Mouse (Mus musculus) liver, embryonic 12.5 days (tissue): ENCODE results near the gene Mpzl3. TPM values are rescaled to one million over a fixed set of nuclear protein-coding genes. Genes with fewer than 3 reads are reported as not detected.

ENCODE experiments used
- ATAC-seq: fragments of 200-750 bp; cut with Nextera tagmentation; 2 replicates; pipeline ENCODE4 v1.8.0; 2017; ENCODE audit warnings: moderate number of reproducible peaks, mild to moderate bottlenecking, moderate library complexity
- H3K27ac ChIP-seq: fragments of 300-500 bp; sonication (generic); 2 replicates; pipeline ENCODE4 v1.5.1; 2016; ENCODE audit warnings: mild to moderate bottlenecking
- H3K27me3 ChIP-seq: fragments of 300-500 bp; sonication (generic); replicated peaks from 2 replicates; pipeline ENCODE4 v1.6.1; 2016; ENCODE audit warnings: mild to moderate bottlenecking, moderate library complexity
- H3K36me3 ChIP-seq: fragments of 300-500 bp; sonication (generic); 2 replicates; pipeline ENCODE4 v1.6.1; 2016; ENCODE audit warnings: mild to moderate bottlenecking, moderate library complexity
- H3K4me1 ChIP-seq: fragments of 300-500 bp; sonication (generic); 2 replicates; pipeline ENCODE4 v1.6.1; 2016
- H3K4me2 ChIP-seq: fragments of 300-500 bp; sonication (generic); 2 replicates; pipeline ENCODE4 v1.6.1; 2016; ENCODE audit warnings: mild to moderate bottlenecking, moderate library complexity
- H3K4me3 ChIP-seq: fragments of 300-500 bp; sonication (generic); 2 replicates; pipeline ENCODE4 v1.5.1; 2016; ENCODE audit warnings: mild to moderate bottlenecking, moderate library complexity
- H3K9ac ChIP-seq: fragments of 300-500 bp; sonication (generic); 2 replicates; pipeline ENCODE4 v1.6.1; 2016; ENCODE audit warnings: mild to moderate bottlenecking, moderate library complexity
- H3K9me3 ChIP-seq: fragments of 300-500 bp; sonication (generic); replicated peaks from 2 replicates; pipeline ENCODE4 v1.6.1; 2016; ENCODE audit warnings: mild to moderate bottlenecking, moderate library complexity
- WGBS: fragments of 180-500 bp; shearing (Covaris S2); methylation state at CpG from one replicate; pipeline ENCODE4 v1.1.7; 2016; ENCODE audit not compliant: insufficient replicate concordance; 5-methylcytosine and 5-hydroxymethylcytosine counted together
- polyA plus RNA-seq: library from polyadenylated mRNA; unstranded; fragments of >200 nt; fragmentation: Nextera tagmentation; extraction: Ambion mirVana; gene quantifications from 2 replicates; pipeline ENCODE4 v1.2.1, GENCODE M21; 2016

Mpzl3 gene
- polyA plus RNA-seq, 1 experiment from 2014 or later = 1.1 TPM

DNA sequence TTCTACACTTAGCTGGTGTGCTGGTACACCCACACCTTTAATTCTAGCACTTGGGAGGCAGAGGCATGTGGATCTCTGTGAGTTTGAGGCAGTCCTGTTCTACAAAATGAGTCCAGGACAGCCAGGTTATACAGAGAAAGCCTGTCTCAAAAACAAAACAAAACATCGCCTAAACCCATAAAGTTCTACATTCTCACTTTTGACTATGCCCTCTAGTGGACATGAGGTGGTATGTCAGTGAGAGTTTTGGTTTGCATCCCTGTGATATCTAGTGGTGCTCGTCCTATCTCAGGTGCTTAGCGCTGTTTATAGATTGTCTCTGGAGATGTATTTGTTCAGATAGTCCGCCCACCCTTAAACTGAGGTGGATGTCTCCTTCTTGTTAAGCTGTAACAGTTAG lies 6.5 kb upstream of the Mpzl3 start:
- no peaks in the 10 kb centered on the region for H3K36me3 ChIP-seq
- H3K9me3 ChIP-seq = no peaks in the 10 kb centered on the region
- H3K4me1 ChIP-seq = no peaks in the 10 kb centered on the region
- ATAC-seq = no peak
- peaks cover 26% of the 10 kb centered on the region for H3K27me3 ChIP-seq
- 25% methylated on average over 4 of the region's 4 CpGs for WGBS
- H3K4me3 ChIP-seq = no peak overlapping the region
- H3K9ac ChIP-seq = no peak overlapping the region
- H3K4me2 ChIP-seq = no peak overlapping the region
- H3K27ac ChIP-seq = no peak overlapping the region

DNA sequence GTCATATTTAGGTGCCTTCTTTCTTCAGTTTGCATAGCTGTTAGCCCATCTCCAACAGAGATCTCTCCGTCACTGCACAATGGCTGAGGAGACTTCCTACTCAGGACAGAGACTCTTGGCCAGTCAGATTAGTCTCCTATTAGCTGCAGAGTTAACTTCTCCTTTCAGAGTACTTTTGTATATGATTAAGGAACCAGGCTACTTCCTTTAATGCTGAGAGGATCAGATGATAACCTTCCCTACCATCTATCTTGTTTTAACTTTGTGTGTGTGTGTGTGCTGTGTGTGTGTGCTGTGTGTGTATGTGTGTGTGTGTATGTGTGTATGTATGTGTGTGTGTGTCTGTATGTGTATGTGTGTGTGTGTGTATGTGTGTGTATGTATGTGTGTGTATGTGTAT lies 5.3 kb upstream of the Mpzl3 start:
- Histone ChIP-seq H3K27me3 (peaks cover 21% of the 10 kb centered on the region), H3K4me2 (no peak overlapping the region), H3K9me3 (no peaks in the 10 kb centered on the region), H3K4me1 (no peaks in the 10 kb centered on the region), H3K36me3 (no peaks in the 10 kb centered on the region), H3K9ac (no peak overlapping the region), H3K4me3 (no peak overlapping the region), H3K27ac (no peak overlapping the region)
- 33% methylated on average over 1 of the region's 1 CpGs for WGBS
- no peak for ATAC-seq

- no peaks in the 10 kb centered on the region; the same call in 1 of the 2 replicates for H3K4me1 ChIP-seq
- no peaks in the 10 kb centered on the region for H3K36me3 ChIP-seq
- H3K9ac ChIP-seq = no peak overlapping the region
- H3K27me3 ChIP-seq = peaks cover 21% of the 10 kb centered on the region
- no peak overlapping the region for H3K27ac ChIP-seq
- H3K4me2 ChIP-seq = no peak overlapping the region
- H3K4me3 ChIP-seq = no peak overlapping the region
- no peak for ATAC-seq
- 70% methylated on average over 2 of the region's 2 CpGs for WGBS
- H3K9me3 ChIP-seq = no peaks in the 10 kb centered on the region
Observed at GRCm38 (mm10) chr9:45050301-45050700, 4.7 kb upstream of the Mpzl3 start.

DNA sequence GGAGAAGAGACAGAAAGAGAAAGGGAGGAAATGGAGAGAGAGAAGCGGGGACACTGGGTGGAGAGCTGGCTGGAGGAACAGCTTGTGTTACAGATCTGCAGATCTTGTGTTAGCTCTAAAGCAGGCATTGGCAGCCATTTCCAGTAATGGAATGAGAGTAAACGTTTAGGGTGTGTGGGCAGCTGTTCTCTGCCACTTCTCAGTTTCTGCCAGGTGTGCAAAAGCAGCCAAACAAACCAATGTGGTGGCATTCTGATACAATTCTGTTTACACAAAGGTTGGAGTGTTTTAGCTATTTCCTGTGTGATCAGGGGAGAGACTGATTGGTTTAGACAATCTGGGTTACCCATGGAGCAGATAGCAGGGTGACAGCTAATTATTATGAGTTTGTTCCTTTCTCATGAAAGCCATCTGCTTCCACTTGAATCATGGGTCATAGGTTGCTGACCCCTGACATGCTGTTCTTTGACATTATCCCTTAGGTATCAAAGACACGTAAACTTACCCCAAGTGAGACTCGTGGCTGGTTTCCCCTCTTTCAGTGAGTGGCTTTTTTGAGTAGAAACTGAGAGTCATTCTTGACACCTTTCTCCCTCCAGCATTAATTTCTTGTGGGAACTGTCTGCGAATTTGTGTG lies 3.4 kb downstream of the Mpzl3 start:
- Histone ChIP-seq H3K36me3 (no peaks in the 10 kb centered on the region), H3K27ac (no peak overlapping the region), H3K27me3 (peaks cover 44% of the 10 kb centered on the region), H3K4me3 (no peak overlapping the region), H3K4me2 (no peak overlapping the region), H3K9me3 (no peaks in the 10 kb centered on the region), H3K9ac (no peak overlapping the region), H3K4me1 (no peaks in the 10 kb centered on the region; the same call in 1 of the 2 replicates)
- ATAC-seq = no peak
- 42% methylated on average over 5 of the region's 5 CpGs for WGBS

DNA sequence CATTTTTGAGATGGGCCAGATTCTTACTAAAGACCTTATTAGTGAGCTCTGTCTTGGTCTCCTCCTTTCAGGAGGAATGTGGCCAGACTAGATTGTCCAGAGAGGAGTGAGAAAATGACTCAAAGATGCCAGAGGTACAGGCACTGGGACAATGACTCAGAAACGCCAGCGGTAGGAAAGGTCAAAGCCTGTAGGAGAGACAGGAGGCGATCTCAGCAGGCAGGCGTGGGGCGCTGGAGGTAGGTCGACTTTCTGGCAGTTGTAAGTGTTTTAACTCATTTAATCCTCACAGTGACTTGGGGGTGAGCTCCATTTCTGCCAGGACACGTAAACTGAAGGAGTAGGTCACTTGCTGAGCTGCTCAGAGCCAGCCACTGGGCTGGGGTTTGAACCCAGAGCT lies 5.2 kb downstream of the Mpzl3 start:
- Histone ChIP-seq H3K27me3 (peaks cover 32% of the 10 kb centered on the region), H3K36me3 (no peaks in the 10 kb centered on the region), H3K4me2 (no peak overlapping the region), H3K4me1 (no peaks in the 10 kb centered on the region; the same call in 1 of the 2 replicates), H3K9ac (no peak overlapping the region), H3K27ac (no peak overlapping the region), H3K9me3 (no peaks in the 10 kb centered on the region), H3K4me3 (no peak overlapping the region)
- 38% methylated on average over 7 of the region's 7 CpGs for WGBS
- ATAC-seq = no peak

- Histone ChIP-seq H3K9ac (no peak overlapping the region), H3K36me3 (no peaks in the 10 kb centered on the region), H3K4me3 (no peak overlapping the region), H3K9me3 (no peaks in the 10 kb centered on the region), H3K27ac (no peak overlapping the region), H3K4me1 (no peaks in the 10 kb centered on the region), H3K4me2 (no peak overlapping the region), H3K27me3 (peaks cover 17% of the 10 kb centered on the region)
- 48% methylated on average over 3 of the region's 3 CpGs for WGBS
- no peak for ATAC-seq
Observed at GRCm38 (mm10) chr9:45062677-45063076, 7.7 kb downstream of the Mpzl3 start.

- no peak overlapping the region for H3K27ac ChIP-seq
- ATAC-seq = no peak
- no peaks in the 10 kb centered on the region for H3K9me3 ChIP-seq
- H3K36me3 ChIP-seq = no peaks in the 10 kb centered on the region
- H3K4me2 ChIP-seq = no peak overlapping the region
- H3K4me3 ChIP-seq = no peak overlapping the region
- WGBS = 62% methylated on average over 6 of the region's 6 CpGs
- H3K9ac ChIP-seq = no peak overlapping the region
- H3K27me3 ChIP-seq = peaks cover 4% of the 10 kb centered on the region
- H3K4me1 ChIP-seq = no peaks in the 10 kb centered on the region
Observed at GRCm38 (mm10) chr9:45064421-45064820, 9.4 kb downstream of the Mpzl3 start.

DNA sequence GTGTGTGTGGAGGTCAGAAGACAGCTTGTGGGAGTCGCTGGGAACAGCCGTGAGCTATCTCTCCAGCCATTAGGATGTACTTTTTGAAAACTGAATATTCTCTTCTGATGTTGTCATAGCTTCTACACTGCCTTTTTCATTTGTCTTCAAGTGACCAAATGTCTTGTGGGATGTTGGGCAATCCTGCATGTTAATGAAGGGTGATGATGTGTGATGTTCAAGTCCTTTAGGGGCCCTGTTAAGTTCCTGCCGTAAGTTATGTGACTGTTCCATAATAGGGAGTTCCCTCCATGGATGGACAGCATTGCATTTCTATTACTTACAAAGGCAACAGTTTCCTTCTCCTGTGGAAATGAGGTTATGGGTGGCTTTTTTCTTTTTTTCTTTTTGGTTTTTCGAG lies 11.7 kb downstream of the Mpzl3 start:
- H3K36me3 ChIP-seq = no peaks in the 10 kb centered on the region
- ATAC-seq = no peak
- no peaks in the 10 kb centered on the region; the same call in 1 of the 2 replicates for H3K27me3 ChIP-seq
- H3K9ac ChIP-seq = no peak overlapping the region
- H3K4me1 ChIP-seq = no peaks in the 10 kb centered on the region
- no peak overlapping the region for H3K4me2 ChIP-seq
- WGBS = 70% methylated on average over 4 of the region's 4 CpGs
- H3K9me3 ChIP-seq = no peaks in the 10 kb centered on the region
- no peak overlapping the region for H3K27ac ChIP-seq
- no peak overlapping the region for H3K4me3 ChIP-seq

DNA sequence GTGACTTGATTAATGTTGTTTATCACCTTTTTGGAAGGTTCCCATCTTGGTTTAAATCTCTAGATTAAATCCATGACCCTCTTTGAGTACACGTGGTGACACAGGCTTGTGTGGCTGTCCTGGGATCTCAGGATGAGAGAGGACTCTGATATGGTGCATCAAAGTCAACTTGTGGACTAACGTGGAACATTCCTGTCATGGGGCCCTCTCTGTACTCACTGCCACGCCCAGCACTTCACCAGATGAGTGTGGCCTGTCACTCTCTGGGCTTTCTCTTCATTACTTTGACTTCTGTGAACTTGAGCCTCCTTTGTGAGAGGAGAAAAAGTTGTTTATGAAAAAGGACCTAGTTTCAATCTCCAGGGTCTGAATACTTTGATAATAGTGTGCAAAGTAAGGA lies 16.8 kb downstream of the Mpzl3 start:
- Histone ChIP-seq H3K4me2 (no peak overlapping the region), H3K4me1 (no peaks in the 10 kb centered on the region), H3K27me3 (no peaks in the 10 kb centered on the region), H3K36me3 (no peaks in the 10 kb centered on the region), H3K9me3 (no peaks in the 10 kb centered on the region), H3K4me3 (no peak overlapping the region), H3K9ac (no peak overlapping the region), H3K27ac (no peak overlapping the region)
- WGBS = 42% methylated on average over 3 of the region's 3 CpGs
- ATAC-seq = no peak

DNA sequence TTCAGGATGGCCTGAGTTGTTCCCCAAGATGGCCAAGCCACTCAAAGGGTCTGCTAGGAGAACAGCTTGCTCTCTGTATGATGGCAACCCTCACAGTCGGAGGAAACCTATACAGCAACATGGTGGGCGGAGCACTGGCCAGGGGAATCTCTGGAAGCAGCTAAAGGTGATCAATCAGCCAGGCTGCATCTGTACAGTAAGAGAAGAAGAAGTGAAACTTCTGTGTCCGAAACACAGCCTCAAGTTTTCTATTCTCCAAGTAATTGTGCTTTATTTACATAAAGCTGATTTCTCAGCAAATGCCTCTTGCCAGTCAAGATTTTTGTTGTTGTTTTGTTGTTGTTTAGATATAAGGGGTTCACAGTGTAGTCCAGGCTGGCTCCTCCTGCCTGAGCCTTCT lies 22.9 kb downstream of the Mpzl3 start:
- Histone ChIP-seq H3K9me3 (no peaks in the 10 kb centered on the region), H3K9ac (no peak overlapping the region), H3K36me3 (no peaks in the 10 kb centered on the region), H3K27me3 (0 out of 2 replicates have a peak, but pooled peaks cover 9% of the 10 kb centered on the region), H3K4me1 (no peaks in the 10 kb centered on the region), H3K4me3 (no peak overlapping the region), H3K27ac (no peak overlapping the region), H3K4me2 (no peak overlapping the region)
- WGBS = 36% methylated on average over 3 of the region's 3 CpGs
- ATAC-seq = no peak

- Histone ChIP-seq H3K4me1 (no peaks in the 10 kb centered on the region), H3K9me3 (no peaks in the 10 kb centered on the region), H3K36me3 (no peaks in the 10 kb centered on the region), H3K9ac (no peak within 1 kb of the TSS), H3K4me3 (no peak within 1 kb of the TSS), H3K4me2 (no peak within 1 kb of the TSS), H3K27me3 (0 out of 2 replicates have a peak, but pooled peaks cover 9% of the 10 kb centered on the region), H3K27ac (no peak within 1 kb of the TSS)
- ATAC-seq = no peak
- 72% methylated on average over 5 of the region's 5 CpGs for WGBS
Observed at GRCm38 (mm10) chr9:45079011-45079410, 24.0 kb downstream of the Mpzl3 start, which contains the start of gene Jaml. Jaml (plus strand) TSS chr9:45079183.

DNA sequence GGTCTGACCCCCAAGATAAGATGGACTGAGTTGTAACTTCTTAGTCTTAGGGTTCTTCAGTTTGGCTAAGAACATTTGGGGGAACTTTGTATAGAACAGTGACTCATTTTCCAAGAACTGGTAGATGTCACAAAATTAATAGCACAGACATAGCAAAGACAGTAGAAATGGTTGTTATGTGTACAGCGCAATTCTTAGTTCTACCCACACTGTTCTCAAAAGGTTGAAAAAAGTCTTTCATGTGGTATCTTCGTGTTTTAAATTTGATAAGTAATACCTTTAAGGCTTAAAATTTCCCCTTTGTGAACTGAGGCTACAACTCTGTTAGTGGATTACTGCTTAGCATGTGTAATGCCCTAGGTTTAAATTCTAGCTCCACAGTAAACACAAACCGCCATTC lies 28.1 kb downstream of the Mpzl3 start:
- Histone ChIP-seq H3K9me3 (no peaks in the 10 kb centered on the region), H3K9ac (no peak overlapping the region)

DNA sequence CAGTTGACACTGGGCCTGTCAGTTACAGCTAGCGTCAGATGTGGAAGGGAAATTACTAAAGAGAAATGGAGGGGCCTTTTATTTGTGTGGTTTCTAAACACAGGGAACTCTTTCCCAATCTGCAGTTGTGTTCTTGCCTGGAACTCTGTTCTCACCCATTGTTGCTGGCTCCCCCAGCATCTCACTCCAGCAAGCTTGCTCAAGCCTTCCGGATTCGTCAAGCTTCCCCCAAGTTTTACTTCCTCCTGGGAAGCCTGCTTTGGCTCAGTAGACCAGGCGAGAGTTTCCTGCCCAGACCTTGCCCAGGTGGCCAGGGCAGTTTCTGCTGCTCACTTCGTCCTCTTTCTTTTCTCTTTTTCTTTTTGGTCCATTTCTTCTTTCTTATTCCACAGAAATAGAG lies 29.6 kb downstream of the Mpzl3 start:
- Histone ChIP-seq H3K27me3 (peaks cover 6% of the 10 kb centered on the region), H3K4me2 (no peak overlapping the region), H3K4me1 (no peaks in the 10 kb centered on the region), H3K36me3 (no peaks in the 10 kb centered on the region), H3K27ac (no peak overlapping the region), H3K9me3 (no peaks in the 10 kb centered on the region), H3K4me3 (no peak overlapping the region), H3K9ac (no peak overlapping the region)
- ATAC-seq = no peak
- WGBS = 37% methylated on average over 5 of the region's 5 CpGs

More for the DNA sequence above, 28.1 kb downstream of the Mpzl3 start:
- H3K4me2 ChIP-seq = no peak overlapping the region
- no peak for ATAC-seq
- H3K36me3 ChIP-seq = no peaks in the 10 kb centered on the region
- no peak overlapping the region for H3K27ac ChIP-seq
- peaks cover 12% of the 10 kb centered on the region for H3K27me3 ChIP-seq
- H3K4me1 ChIP-seq = no peaks in the 10 kb centered on the region
- H3K4me3 ChIP-seq = no peak overlapping the region
- 60% methylated on average over 3 of the region's 3 CpGs for WGBS
